Mouse (Mus musculus) urinary bladder, postnatal 25 days (tissue): ENCODE results near the gene Daam2.

Source experiments
- DNase-seq: peaks from one replicate; pipeline ENCODE4 v3.0.0; 2022; ENCODE audit warnings: low spot score

Gene Daam2

DNA sequence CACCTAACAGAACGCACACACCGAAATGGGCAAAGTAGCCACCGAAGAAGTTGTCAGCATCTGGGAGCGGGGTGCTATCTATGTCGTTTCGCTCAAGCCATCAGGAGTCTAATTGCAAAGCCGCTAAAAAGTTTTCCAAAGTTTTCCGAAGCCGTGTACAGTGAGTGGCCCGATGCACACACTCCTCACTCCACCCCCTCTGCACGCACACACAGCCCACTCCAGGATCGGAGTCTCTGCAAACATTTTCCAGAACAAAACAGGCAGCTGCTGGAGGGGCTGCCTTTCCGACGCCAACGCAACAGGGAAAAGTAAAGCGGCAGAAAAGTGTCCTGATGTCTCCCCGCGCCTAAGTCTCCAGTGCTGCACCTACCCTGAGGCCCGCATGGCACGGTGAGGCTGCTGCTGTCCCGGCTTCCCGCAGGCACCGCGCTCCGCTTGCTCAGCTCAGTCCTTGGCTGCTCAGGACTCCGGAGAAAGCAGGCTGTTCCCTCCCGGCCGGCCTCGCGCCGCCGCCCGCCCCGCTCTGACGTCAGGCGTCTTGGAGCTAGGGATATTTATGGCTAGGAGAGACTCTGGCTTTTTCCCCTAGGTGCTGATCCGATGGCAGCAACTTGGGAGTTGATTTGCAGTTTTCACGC lies at the start of gene Daam2:
Gene Daam2 (minus strand): TSS at position 514 of the 641 bp plus-strand sequence.
- DNase-seq: peak; percentile 61

DNA sequence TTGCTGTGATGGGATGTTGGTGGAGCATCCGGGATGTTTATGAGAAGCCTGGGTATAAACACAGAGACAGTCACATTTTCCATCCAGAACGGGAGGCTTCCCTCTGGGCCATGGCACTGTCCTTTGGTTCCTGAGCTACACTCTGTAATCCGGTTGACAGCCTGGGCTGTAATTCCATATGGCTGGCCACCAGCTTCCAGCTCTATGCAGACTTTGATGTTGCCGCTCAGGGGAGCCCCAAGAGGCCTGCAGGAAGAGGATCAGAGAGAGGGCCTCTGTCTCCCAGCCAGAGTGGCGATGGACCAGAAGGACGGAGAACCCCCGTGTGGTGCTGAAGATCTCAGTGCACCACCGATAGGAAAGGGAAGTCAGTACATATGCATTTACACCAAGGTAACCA lies 46.2 kb upstream of the Daam2 start:
- no peak for DNase-seq

DNA sequence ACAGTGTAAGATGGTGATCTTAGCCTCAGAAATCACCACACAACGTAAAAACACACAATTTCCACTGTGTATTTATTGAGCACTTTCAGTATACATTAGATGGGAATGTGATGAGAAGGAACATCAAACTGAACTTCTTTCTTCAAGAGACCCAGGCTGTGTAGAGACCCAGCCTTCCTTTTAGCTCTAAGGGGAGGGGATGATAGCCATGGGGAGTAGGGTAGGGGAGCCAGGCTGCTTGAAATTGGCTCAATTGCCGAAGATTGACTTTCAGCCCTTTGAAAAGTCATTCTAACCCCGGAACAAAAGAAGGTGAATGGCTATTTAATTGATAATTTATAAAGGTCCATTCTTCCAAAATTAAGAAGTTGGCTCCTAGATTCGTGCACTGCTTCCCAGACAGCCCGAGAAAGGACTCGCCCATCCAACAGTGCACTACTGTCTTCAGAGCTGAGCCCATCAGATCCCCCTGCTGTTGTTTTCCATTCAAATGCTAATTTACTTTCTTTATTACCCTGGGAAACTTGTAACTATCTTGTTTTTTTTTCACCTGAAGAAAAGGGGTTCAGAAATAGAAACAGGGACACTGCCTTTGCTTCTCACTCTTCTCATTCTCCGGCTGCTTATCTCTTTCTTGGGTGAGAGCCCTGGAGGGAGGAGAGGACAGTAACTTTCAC lies 43.3 kb upstream of the Daam2 start:
- DNase-seq: no peak

- no peak for DNase-seq
Measured at GRCm38 (mm10) chr17:49605397-49605796, 41.3 kb upstream of the Daam2 start.

GRCm38 (mm10) chr17:49590051-49590450 lies 25.9 kb upstream of the Daam2 start:
- DNase-seq: no peak

GRCm38 (mm10) chr17:49582471-49582870 lies 18.3 kb upstream of the Daam2 start:
- DNase-seq: no peak

DNA sequence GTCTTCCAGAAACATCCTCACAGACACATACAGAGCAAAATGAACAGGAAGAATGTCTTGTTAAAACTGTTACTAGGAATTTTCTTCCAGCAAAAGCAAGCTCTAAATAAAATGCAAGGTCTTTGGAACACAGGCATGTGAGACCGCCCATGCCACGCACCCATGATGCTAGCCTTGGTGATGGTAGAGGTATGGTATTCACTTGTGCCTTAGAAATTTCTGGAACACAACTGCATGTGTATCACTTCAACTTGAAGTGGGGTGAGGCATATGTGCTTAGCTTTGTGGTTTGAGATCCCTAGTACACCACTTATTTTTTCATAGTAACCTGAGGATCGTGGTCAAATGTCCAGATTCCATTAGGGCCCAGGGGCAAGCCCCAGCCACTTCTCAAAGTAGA lies 13.2 kb upstream of the Daam2 start:
- DNase-seq: no peak

- DNase-seq: no peak
Measured at GRCm38 (mm10) chr17:49568717-49569116, 4.6 kb upstream of the Daam2 start.

- DNase-seq: no peak
Measured at GRCm38 (mm10) chr17:49564489-49564888, 346 bp upstream of the Daam2 start.

- no peak for DNase-seq
Measured at GRCm38 (mm10) chr17:49563416-49563780, 745 bp downstream of the Daam2 start.

GRCm38 (mm10) chr17:49562701-49563415 lies 1.3 kb downstream of the Daam2 start:
- DNase-seq: no peak

- DNase-seq: no peak
Measured at GRCm38 (mm10) chr17:49561985-49562384, 2.2 kb downstream of the Daam2 start.

GRCm38 (mm10) chr17:49559786-49560289 lies 4.3 kb downstream of the Daam2 start:
- no peak for DNase-seq

DNA sequence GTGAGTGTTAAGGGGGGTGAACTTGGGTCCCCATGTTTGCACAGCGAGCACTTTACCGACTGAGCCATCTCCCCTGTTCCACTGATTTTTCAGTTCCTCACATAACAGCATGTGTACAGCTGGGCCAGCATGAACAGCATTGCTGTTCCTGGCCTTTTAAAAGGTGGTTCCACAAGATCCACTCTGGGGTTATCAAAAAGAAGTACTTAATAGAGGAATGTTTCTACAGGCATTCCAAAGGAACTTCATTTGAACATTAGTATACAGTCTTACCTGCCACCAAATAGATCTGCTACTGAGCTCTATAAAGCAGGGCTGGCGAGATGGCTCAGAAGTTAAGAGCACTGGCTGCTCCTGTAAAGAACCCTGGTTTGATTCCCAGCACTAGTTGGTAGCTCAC lies 8.0 kb downstream of the Daam2 start:
- no peak for DNase-seq

- no peak for DNase-seq
Measured at GRCm38 (mm10) chr17:49551991-49552390, 12.2 kb downstream of the Daam2 start.

- DNase-seq: no peak
Measured at GRCm38 (mm10) chr17:49551465-49551864, 12.7 kb downstream of the Daam2 start.

DNA sequence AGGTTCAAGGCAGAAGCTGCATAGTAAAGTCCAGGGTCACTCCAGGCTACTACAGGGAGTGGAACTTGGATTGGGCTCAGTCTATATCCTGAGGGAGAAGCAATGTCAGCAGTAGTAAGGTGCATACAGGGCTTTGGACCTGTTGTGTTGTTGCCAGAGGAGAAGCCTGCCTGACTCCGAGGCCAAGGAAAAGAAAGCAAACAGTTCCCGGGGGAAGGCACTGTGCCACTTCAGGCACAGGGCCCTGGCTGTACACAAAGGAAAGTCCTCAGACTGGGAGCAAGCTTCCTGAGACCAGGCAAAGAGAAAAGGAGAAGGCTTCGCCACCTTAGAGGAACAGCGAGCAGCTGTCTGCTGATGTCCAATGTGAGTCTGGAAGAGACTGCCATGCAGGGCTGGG lies 18.1 kb downstream of the Daam2 start:
- DNase-seq: no peak

- DNase-seq: no peak
Measured at GRCm38 (mm10) chr17:49545424-49545823, 18.7 kb downstream of the Daam2 start.

DNA sequence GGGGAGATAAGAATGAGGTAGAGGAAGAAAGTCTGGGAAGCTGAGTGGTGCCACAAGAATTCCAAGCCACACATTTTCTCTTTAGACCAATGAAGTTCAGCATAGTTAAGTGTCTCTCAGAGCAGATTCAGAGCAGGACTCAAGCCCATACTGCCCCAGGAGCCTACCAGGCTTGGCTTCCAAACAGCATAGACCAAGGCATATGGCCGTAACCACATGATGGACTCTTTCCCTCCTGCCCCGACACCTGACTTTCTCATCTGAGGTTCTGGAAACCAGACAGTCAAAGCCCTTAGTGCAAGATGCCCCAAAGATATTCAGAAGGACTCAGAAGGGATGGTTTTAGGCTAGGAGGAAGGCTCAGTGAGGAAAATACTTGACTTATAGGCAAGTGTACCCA lies 19.6 kb downstream of the Daam2 start:
- DNase-seq: no peak

DNA sequence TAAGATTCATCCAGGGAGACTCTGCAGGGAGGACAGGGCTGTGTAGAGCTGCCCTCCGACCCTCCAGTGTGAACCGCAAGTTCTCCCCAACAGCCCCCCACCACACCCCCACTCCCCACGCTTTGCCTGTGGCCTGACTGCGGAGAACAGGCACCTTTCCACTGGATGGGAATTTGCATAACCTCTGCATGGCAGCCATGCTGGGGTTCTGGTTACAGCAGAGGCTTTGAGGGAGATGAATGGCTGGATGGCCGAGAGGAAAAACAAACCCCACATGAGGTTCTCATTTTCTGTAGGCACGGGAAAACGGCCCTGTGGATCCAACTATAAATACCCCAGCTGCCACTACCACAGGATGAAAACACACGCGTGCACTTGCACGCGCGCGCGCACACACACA lies 23.4 kb downstream of the Daam2 start:
- no peak for DNase-seq

DNA sequence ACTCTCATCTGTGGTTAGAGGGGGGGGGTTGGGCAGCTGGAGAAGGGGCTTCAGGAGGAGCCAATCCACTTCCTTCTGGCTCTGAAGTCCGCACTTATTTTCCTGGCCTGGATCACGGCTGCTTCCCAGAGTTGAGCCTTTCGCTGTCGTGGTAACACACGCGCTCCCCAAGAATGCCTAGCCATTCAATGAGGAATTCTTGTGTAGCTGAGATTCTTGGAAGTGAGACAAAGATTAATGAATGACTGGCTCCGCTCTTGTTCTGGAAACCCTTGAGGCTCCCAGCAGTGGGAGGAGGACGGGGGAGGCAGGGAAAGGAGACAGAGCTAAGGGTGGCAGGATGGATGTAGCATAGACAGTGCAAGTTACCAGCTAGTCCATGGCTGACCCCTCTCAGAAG lies 24.9 kb downstream of the Daam2 start:
- no peak for DNase-seq

DNA sequence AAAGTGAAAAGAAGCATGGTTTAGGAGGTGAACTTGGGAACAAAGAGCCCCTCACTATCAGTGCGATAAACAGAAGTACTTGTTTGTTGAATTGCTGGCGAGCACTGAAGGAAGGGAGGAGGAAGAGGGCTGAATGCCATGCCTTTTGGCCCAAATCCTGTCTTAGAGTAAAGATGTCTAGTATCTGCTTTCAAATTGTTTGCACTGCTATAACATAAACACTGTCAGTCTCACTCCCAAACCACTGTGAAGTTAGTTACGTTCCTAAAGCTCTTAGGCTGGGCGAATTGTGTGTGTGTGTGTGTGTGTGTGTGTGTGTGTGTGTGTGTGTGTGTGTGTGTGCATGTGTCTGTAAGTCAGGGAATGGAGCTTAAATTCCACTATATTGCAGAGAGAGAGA lies 28.6 kb downstream of the Daam2 start:
- no peak for DNase-seq

DNA sequence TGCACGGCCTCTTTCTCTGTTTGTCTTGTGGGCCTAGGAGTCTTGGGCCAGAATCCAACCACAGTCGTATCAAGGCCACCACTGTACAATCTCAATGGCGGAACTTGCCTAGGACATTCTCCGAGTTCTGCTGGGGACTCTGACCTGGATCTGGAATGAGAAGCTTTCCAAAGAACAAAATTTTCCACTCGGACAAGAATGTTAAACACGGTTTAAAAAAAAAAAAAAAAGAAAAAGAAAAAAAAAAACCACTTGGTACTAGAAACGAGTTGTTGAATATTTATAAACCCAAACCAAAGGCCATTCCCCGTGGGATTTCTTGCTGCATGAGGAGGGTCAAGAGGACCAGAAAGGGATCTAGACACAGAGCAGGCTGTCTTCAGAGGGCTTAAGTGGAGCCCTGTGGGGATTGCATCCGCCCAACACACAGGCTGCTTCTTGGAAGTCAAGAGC lies 29.9 kb downstream of the Daam2 start:
- DNase-seq: no peak
